In the genomic region with DNA sequence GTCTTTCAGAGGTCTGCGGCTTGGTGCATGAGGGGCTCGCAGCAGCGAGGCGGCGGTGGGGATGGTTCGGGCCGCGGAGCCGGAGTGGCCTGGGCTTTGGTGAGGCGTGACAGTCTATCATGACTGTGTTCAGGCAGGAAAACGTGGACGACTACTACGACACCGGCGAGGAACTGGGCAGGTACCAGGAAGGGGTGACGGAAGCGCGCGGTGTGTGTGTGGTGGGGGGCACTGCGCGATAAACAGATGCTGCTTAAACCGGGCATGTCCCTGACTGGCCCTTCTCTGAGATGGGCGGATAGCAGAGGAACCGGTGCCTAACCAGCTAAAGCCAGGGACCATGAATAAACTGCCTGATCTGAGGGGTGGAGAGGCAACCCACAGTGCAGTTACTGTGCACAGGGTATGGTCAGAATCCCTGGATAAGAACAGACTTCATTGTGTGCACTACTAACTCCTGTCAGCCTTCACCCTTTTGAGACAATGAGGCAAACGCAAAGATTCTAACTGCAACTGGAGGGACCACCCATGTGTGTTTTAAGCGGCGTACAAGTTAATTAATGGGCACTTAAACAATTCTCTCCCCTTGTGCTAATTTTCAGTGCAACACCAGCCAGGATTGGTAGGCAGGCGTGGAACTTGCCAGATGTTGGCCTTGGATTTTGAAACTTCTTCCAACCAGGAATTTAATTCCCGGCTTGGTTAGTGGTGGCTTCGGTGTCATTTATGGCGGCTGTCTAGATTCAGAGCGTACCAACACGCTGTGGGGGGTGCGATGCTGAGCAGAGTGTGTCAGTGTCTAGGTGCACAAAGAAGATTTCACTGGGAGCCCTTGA, we compare ENCODE assay signal across 9 mouse cellular contexts. TPM values are rescaled to one million over a fixed set of nuclear protein-coding genes. Genes with fewer than 3 reads are reported as not detected.
DNase-seq lines count a peak whose midpoint lies in the region; ATAC-seq and TF ChIP-seq lines count a peak whose summit lies in the region.
"Had no signal": no experiment of that assay in that cellular context is flagged by ENCODE, and none has a peak within 500 bp of the region (broad histone marks: within the 10 kb centered on the region; RNA-seq: fewer than 3 reads in every experiment).

No protein-coding gene starts in this region.

- H3K9me3 ChIP-seq in forebrain, embryonic 13.5 days (replicated peaks) = no peaks in the 10 kb centered on the region
- H3K9me3 ChIP-seq in hindbrain, embryonic 13.5 days = no peaks in the 10 kb centered on the region
- no peaks in the 10 kb centered on the region for H3K9me3 ChIP-seq in limb, embryonic 11.5 days (ENCODE audit: control insufficient read depth, low read length)
- no peaks in the 10 kb centered on the region for H3K9me3 ChIP-seq in midbrain, embryonic 10.5 days (replicated peaks)
- no peaks in the 10 kb centered on the region for H3K9me3 ChIP-seq in stomach, postnatal 0 days (ENCODE audit: control insufficient read depth, low read length)

- peak overlapping the region; percentile 24; the same call in 1 of the 2 replicates for H3K27ac ChIP-seq in bone marrow, adult 2 months (ENCODE audit: control insufficient read depth, insufficient read depth, low read depth, low read length, poor library complexity)
- H3K27ac ChIP-seq in forebrain, embryonic 13.5 days = peak overlapping the region; percentile 95
- H3K27ac ChIP-seq in hindbrain, embryonic 13.5 days = peak overlapping the region; percentile 95
- H3K27ac ChIP-seq in limb, embryonic 11.5 days (replicated peaks; ENCODE audit: low read depth, low read length) = peak overlapping the region; percentile 56; the same call in 1 of the 2 replicates
- H3K27ac ChIP-seq in midbrain, embryonic 10.5 days (replicated peaks) = peak overlapping the region; percentile 95
- peak overlapping the region; percentile 81 for H3K27ac ChIP-seq in stomach, postnatal 0 days (replicated peaks)

- no peaks in the 10 kb centered on the region for H3K4me1 ChIP-seq in bone marrow, adult 2 months (ENCODE audit: control insufficient read depth, insufficient read depth, low read length)
- peaks cover 36% of the 10 kb centered on the region for H3K4me1 ChIP-seq in forebrain, embryonic 13.5 days
- peaks cover 41% of the 10 kb centered on the region for H3K4me1 ChIP-seq in hindbrain, embryonic 13.5 days (replicated peaks)
- H3K4me1 ChIP-seq in limb, embryonic 11.5 days (ENCODE audit: control insufficient read depth, insufficient read depth, low read length) = no peaks in the 10 kb centered on the region
- H3K4me1 ChIP-seq in midbrain, embryonic 10.5 days = peaks cover 22% of the 10 kb centered on the region
- H3K4me1 ChIP-seq in stomach, postnatal 0 days (replicated peaks; ENCODE audit: control insufficient read depth, insufficient read depth) = no peaks in the 10 kb centered on the region; the same call in 1 of the 2 replicates

- H3K9ac ChIP-seq in forebrain, embryonic 13.5 days = peak overlapping the region; percentile 94
- H3K9ac ChIP-seq in hindbrain, embryonic 13.5 days = peak overlapping the region; percentile 93
- peak overlapping the region; percentile 83 for H3K9ac ChIP-seq in limb, embryonic 11.5 days (ENCODE audit: low read length)
- H3K9ac ChIP-seq in stomach, postnatal 0 days (ENCODE audit: low read length) = peak overlapping the region; percentile 86

- TF ChIP-seq CTCF in bone marrow, adult 2 months (IDR thresholded peaks at IDR 0.05; ENCODE audit: control insufficient read depth, insufficient read depth, low read length) = no peak
- no peak; the same call in 1 of the 2 replicates for TF ChIP-seq CTCF in stomach, postnatal 0 days (IDR thresholded peaks at IDR 0.05; ENCODE audit: low read depth)

- DNase-seq in gastrocnemius, postnatal 14 days = peak; percentile 20
- DNase-seq in gastrocnemius, adult 18-20 months (ENCODE audit: low spot score) = no peak
- DNase-seq in limb, embryonic 11.5 days (ENCODE audit: low spot score) = peak; percentile 70
- peak; percentile 64 for DNase-seq in midbrain, embryonic 10.5 days (ENCODE audit: low spot score)
- DNase-seq in stomach, postnatal 0 days (ENCODE audit: low spot score) = peak; percentile 44

- intact Hi-C loops in gastrocnemius, postnatal 14 days (cut with DNase I; ENCODE audit: low total_unique reads) = loop anchor here (5.0 kb wide), 1 partner anchor 135 kb away; no protein-coding TSS in a partner anchor

- no peak for TF ChIP-seq EP300 in stomach, postnatal 0 days (optimal IDR thresholded peaks at IDR 0.05)

- TF ChIP-seq POLR2A in bone marrow, adult 2 months (IDR thresholded peaks at IDR 0.05; ENCODE audit: borderline replicate concordance, control insufficient read depth, low read depth, low read length) = no peak

- peak overlapping the region; percentile 65 for H3K4me3 ChIP-seq in bone marrow, adult 2 months (replicated peaks; ENCODE audit: control insufficient read depth, low read depth, low read length)
- H3K4me3 ChIP-seq in forebrain, embryonic 13.5 days = peak overlapping the region; percentile 89
- H3K4me3 ChIP-seq in hindbrain, embryonic 13.5 days = peak overlapping the region; percentile 89
- peak overlapping the region; percentile 75 for H3K4me3 ChIP-seq in limb, embryonic 11.5 days (ENCODE audit: low read depth, low read length)
- H3K4me3 ChIP-seq in midbrain, embryonic 10.5 days = peak overlapping the region; percentile 73
- H3K4me3 ChIP-seq in stomach, postnatal 0 days (ENCODE audit: low read depth, low read length) = peak overlapping the region; percentile 82

- peak overlapping the region; percentile 74 for H3K4me2 ChIP-seq in forebrain, embryonic 13.5 days
- peak overlapping the region; percentile 65 for H3K4me2 ChIP-seq in hindbrain, embryonic 13.5 days
- peak overlapping the region; percentile 84 for H3K4me2 ChIP-seq in limb, embryonic 11.5 days (ENCODE audit: low read depth, severe bottlenecking)
- H3K4me2 ChIP-seq in stomach, postnatal 0 days (replicated peaks; ENCODE audit: low read depth) = peak overlapping the region; percentile 97

- H3K36me3 ChIP-seq in forebrain, embryonic 13.5 days (ENCODE audit: poor library complexity, severe bottlenecking) = peaks cover 34% of the 10 kb centered on the region
- peaks cover 17% of the 10 kb centered on the region; the same call in 1 of the 2 replicates for H3K36me3 ChIP-seq in hindbrain, embryonic 13.5 days
- H3K36me3 ChIP-seq in limb, embryonic 11.5 days (ENCODE audit: control insufficient read depth, insufficient read depth, low read length) = no peaks in the 10 kb centered on the region
- peaks cover 35% of the 10 kb centered on the region for H3K36me3 ChIP-seq in midbrain, embryonic 10.5 days
- no peaks in the 10 kb centered on the region for H3K36me3 ChIP-seq in stomach, postnatal 0 days (ENCODE audit: control insufficient read depth, insufficient read depth, low read length)

- no peaks in the 10 kb centered on the region for H3K27me3 ChIP-seq in forebrain, embryonic 13.5 days
- no peaks in the 10 kb centered on the region for H3K27me3 ChIP-seq in hindbrain, embryonic 13.5 days
- no peaks in the 10 kb centered on the region for H3K27me3 ChIP-seq in limb, embryonic 11.5 days (ENCODE audit: control insufficient read depth, insufficient read depth, low read length)
- no peaks in the 10 kb centered on the region for H3K27me3 ChIP-seq in midbrain, embryonic 10.5 days (ENCODE audit: low read depth, poor library complexity, severe bottlenecking)
- no peaks in the 10 kb centered on the region for H3K27me3 ChIP-seq in stomach, postnatal 0 days (ENCODE audit: control insufficient read depth, insufficient read depth, low read length)
- H3K27me3 ChIP-seq: CH12.LX had no signal

- 21% methylated on average over 34 of the region's 34 CpGs for WGBS in bone marrow, adult 2 months
- WGBS in forebrain, embryonic 13.5 days = 3% methylated on average over 34 of the region's 34 CpGs
- WGBS in hindbrain, embryonic 13.5 days = 4% methylated on average over 34 of the region's 34 CpGs
- 7% methylated on average over 34 of the region's 34 CpGs for WGBS in limb, embryonic 11.5 days
- 12% methylated on average over 34 of the region's 34 CpGs for WGBS in midbrain, embryonic 10.5 days
- WGBS in stomach, postnatal 0 days = 10% methylated on average over 34 of the region's 34 CpGs

- ATAC-seq in forebrain, embryonic 13.5 days = peak; percentile 66
- peak; percentile 72 for ATAC-seq in hindbrain, embryonic 13.5 days (ENCODE audit: low FRiP score)
- peak; percentile 69 for ATAC-seq in limb, embryonic 11.5 days (ENCODE audit: insufficient number of reproducible peaks, low FRiP score, low TSS enrichment, low read depth)
- ATAC-seq in stomach, postnatal 0 days (ENCODE audit: low FRiP score, low TSS enrichment) = peak; percentile 67

RNA-seq across cellular contexts. Expression of a gene that starts 0.9 kb away (rescaled TPM):
- 10 to 100 TPM; 12.4 to 13.8 TPM for total RNA-seq in gastrocnemius, postnatal 14 days (2021)
- 1 to 10 TPM; 4.1 to 4.7 TPM for total RNA-seq in gastrocnemius, adult 18-20 months (2021)
- 6.5 and 12.0 TPM in 2 replicates for polyA plus RNA-seq in bone marrow, adult 2 months (2011; ENCODE audit: insufficient read depth, insufficient read length, low replicate concordance, missing spikeins)
- 37.0 and 38.6 TPM in 2 replicates for polyA plus RNA-seq in forebrain, embryonic 13.5 days (2015; fragmentation: Nextera tagmentation; extraction: Ambion mirVana)
- polyA plus RNA-seq in hindbrain, embryonic 13.5 days (2015; fragmentation: Nextera tagmentation; extraction: Ambion mirVana) = 36.9 and 37.9 TPM in 2 replicates
- 14.2 and 14.8 TPM in 2 replicates for polyA plus RNA-seq in limb, embryonic 11.5 days (2014; fragmentation: Nextera tagmentation; extraction: Ambion mirVana)
- polyA plus RNA-seq in midbrain, embryonic 10.5 days (2016; fragmentation: Nextera tagmentation; extraction: Ambion mirVana) = 15.1 and 19.8 TPM in 2 replicates
- polyA plus RNA-seq in stomach, postnatal 0 days (2015; fragmentation: Nextera tagmentation; extraction: Ambion mirVana) = 4.8 and 5.4 TPM in 2 replicates
- total RNA-seq: CH12.LX had no signal

Comparison
In these comparisons a context has a peak if more than half of its experiments do, and no peak if none do; other contexts are left out.
1. H3K27ac ChIP-seq: peak in every context shown above with its lines; median percentile 95 in forebrain, embryonic 13.5 days; 95 in hindbrain, embryonic 13.5 days; 95 in midbrain, embryonic 10.5 days; 81 in stomach, postnatal 0 days; 56 in limb, embryonic 11.5 days; 24 in bone marrow, adult 2 months.